Mouse (Mus musculus) erythroblast, embryonic 14.5 days (primary cell): Measurements from ENCODE around the gene Agap1. TPM values are rescaled to one million over a fixed set of nuclear protein-coding genes. Genes with fewer than 3 reads are reported as not detected.

ENCODE experiments used
- H3K27me3 ChIP-seq: 2 replicates; pipeline ENCODE4 v1.6.1; 2012; ENCODE audit warnings: inconsistent platforms; ENCODE audit not compliant: control insufficient read depth
- H3K36me3 ChIP-seq: 2 replicates; pipeline ENCODE4 v1.6.1; 2012; ENCODE audit warnings: mild to moderate bottlenecking, inconsistent platforms; ENCODE audit not compliant: control insufficient read depth
- H3K4me1 ChIP-seq: 2 replicates; pipeline ENCODE4 v1.6.1; 2012; ENCODE audit warnings: inconsistent platforms; ENCODE audit not compliant: control insufficient read depth
- H3K4me3 ChIP-seq: replicated peaks from 2 replicates; pipeline ENCODE3; 2012; ENCODE audit warnings: moderate library complexity, mild to moderate bottlenecking, inconsistent platforms
- H3K9me3 ChIP-seq: 2 replicates; pipeline ENCODE4 v1.6.1; 2012; ENCODE audit warnings: low read length, inconsistent platforms, mixed read lengths; ENCODE audit not compliant: control insufficient read depth
- GATA1 ChIP-seq: IDR thresholded peaks from 2 replicates; pipeline ENCODE4 v1.6.1; 2012; ENCODE audit warnings: low read length, inconsistent platforms, mixed read lengths
- TAL1 ChIP-seq: IDR thresholded peaks from 3 replicates; pipeline ENCODE4 v1.6.1; 2012; ENCODE audit warnings: low read length, inconsistent platforms, mixed read lengths
- polyA plus RNA-seq: library from polyadenylated mRNA; stranded (reverse); fragments of >175 nt; gene quantifications from 2 replicates; pipeline ENCODE4 v1.2.3, GENCODE M21; 2012

Agap1 gene
- polyA plus RNA-seq, 1 experiment, result 0.09 TPM

DNA sequence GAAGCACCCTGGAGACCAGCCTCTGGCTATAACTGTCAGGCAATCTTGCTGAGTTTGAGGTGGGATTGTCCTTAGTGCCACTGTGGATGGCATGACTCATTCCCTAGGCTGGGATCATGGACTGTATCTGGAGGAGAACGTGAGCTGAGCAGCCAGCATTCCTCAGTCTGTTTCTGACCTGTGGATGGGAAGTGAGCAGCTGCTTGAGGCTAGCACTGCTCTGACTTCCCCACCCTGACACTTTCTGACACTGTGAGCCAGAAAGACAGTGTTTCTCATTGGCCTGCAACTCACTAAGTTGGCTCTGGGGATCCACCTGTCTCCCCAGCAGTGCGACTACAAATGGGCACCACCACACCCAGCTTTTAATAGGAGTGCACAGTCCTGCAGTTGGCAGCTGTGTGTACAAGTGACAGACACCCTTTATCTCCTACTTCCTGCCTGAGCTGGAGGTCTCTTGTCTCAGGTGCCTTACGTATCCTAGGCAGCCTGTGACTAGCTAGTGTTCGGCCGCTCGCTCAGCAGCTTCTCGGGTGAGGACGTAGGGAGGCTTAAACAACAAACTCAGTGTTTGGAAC lies 55.2 kb downstream of the Agap1 start:
- no peaks in the 10 kb centered on the region for H3K36me3 ChIP-seq
- no peak overlapping the region for H3K4me3 ChIP-seq
- H3K27me3 ChIP-seq, result no peaks in the 10 kb centered on the region
- H3K4me1 ChIP-seq, result no peaks in the 10 kb centered on the region
- H3K9me3 ChIP-seq, result no peaks in the 10 kb centered on the region
- no peak for TF ChIP-seq TAL1
- TF ChIP-seq GATA1, result no peak

DNA sequence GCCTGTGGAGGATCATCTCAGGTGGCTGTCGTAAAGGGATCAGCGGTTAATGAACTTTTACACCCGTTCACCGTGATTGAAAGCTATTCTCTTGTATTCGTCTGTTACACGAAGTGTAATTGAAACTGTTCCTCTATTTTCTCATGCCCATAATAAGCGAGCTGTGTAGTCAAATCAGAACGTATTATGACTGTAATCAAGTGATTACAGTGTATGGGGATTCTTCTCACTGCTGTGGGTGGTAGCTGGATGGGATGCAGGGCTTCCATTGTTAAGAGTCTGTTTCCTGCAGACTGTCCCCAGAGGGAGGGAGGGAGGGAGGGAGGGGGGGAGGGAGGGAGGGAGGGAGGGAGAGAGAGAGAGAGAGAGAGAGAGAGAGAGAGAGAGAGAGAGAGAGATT lies 56.1 kb downstream of the Agap1 start:
- Histone ChIP-seq H3K36me3 (no peaks in the 10 kb centered on the region), H3K4me1 (no peaks in the 10 kb centered on the region), H3K4me3 (no peak overlapping the region), H3K27me3 (no peaks in the 10 kb centered on the region), H3K9me3 (no peaks in the 10 kb centered on the region)
- TF ChIP-seq GATA1 (no peak), TAL1 (no peak)

DNA sequence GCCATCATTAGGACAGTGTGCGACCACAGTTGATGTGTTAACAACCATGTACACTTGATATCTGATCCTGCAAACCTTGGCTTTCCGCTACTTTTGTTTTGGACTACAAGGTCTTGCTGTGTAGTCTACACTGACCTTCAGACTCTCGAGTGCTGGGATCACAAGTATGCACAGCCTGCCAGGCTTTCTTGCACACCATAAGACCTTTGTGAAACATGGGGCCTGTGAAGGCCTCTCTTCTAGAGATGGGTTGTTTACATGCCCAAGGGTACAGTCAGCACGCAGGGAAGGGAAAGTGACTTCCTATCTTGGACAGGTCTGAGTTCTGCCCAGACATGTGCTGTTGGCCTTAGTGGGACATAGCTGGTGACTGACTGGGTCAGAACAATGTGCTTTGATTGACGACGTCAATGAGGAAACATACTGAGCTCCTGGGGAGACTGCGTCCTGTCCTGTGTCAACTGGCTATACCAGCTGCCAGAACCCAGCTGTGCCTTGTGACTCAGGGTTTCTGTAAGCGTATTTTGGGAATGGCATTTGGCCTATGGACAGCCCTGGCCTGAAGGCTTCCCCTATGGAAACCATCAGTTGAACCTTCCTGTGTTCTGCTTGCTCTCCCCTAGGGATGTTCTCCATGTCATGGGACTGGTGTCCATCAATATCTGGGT lies 59.1 kb downstream of the Agap1 start:
- H3K9me3 ChIP-seq, result no peaks in the 10 kb centered on the region
- H3K4me3 ChIP-seq, result no peak overlapping the region
- H3K27me3 ChIP-seq, result no peaks in the 10 kb centered on the region
- H3K4me1 ChIP-seq, result no peaks in the 10 kb centered on the region
- TF ChIP-seq GATA1 (no peak), TAL1 (no peak)
- H3K36me3 ChIP-seq, result no peaks in the 10 kb centered on the region

DNA sequence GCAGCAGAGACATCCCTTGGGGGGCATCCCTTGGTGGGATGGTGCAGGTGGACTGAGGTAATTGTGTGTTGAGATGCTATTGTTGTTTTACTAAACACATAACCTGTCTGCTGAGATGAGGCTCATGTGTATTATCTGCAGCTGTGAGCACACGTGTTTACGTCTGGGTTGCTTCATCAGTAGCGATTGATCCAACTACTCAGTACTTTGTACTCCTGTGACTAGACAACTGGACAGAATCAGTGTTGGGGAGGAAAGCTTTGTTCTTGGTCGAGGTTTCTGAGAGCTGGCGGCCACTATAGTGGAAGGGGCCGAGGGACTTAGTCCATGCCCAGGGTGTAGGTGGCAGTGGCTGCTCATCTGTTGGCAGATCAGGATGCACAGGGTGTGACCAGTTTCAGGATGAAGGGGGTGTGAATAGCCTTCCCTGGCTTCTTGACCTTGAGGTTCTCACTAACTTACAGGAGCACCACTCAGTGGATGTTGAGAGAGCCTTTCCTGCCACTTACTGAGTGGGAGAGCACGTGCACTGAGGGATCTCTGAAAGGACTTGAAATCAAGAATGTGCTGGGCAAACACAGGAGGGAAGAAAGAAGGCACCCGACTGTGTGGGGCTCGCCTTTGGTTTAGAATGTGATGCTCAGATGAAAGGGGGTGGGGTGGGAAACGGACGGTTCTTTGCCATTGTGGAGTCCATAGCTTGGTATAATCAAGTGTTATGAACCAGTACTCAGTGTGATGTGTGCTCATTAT lies 61.4 kb downstream of the Agap1 start:
- Histone ChIP-seq H3K36me3 (no peaks in the 10 kb centered on the region), H3K4me1 (no peaks in the 10 kb centered on the region), H3K4me3 (no peak overlapping the region), H3K9me3 (no peaks in the 10 kb centered on the region), H3K27me3 (no peaks in the 10 kb centered on the region)
- TF ChIP-seq TAL1 (no peak), GATA1 (no peak)

DNA sequence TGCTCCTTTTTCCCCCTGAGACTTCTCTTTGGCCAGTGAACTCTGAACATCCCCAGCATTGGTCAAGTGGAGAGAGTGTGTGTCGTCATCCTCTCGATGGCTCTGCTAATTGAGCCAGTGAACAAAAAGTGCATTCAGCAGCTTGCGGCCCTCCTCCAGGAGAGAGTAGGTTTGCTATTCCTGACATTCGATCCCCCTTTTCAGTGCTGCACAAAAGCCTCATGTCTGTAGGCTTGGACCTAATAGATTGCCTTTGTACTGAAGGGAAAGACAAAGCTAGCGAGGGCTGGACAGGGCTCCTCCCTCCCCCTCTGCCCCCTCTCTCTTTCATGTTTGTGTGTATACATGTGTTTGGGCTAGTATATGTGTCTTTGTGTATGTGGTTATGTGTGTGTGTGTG lies 63.2 kb downstream of the Agap1 start:
- H3K4me3 ChIP-seq, result no peak overlapping the region
- H3K36me3 ChIP-seq, result no peaks in the 10 kb centered on the region
- no peaks in the 10 kb centered on the region for H3K4me1 ChIP-seq
- no peaks in the 10 kb centered on the region for H3K27me3 ChIP-seq
- no peaks in the 10 kb centered on the region for H3K9me3 ChIP-seq
- no peak for TF ChIP-seq GATA1
- TF ChIP-seq TAL1, result no peak

DNA sequence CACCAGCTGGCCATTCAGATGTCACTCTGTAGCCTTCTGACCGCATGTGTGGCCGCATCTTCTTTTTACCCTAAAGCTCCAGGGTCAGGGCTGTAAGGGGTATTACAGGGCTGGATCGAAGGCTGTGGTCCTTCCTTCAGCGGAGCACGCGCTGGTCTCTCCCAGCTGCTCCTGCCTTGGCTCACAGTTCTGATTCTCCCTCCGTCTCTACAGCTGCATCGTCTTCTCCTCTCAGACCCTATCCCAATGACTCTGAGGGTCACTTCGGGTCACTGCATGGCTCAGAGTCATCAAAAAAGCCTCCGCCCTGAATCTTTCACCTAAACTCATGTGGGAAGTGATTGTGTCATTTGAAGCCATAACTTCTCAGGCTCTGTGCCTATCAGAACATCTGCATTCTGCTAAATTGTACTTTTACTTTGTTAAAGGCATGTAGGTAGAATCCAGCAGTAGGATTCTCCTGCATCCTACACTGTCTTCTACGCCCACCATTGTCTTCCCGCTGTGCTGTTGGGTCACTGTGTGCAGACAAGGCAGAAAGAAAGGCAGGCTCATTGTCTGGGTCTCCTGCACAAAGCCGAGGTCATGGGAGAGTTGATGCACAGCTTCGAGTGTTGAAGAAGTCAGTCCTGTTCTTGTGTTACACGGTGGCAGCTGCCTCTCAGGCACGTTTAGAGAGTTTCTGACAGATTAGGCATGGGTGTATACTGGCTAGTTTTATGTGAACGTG lies 65.5 kb downstream of the Agap1 start:
- Histone ChIP-seq H3K4me1 (no peaks in the 10 kb centered on the region), H3K27me3 (no peaks in the 10 kb centered on the region), H3K9me3 (no peaks in the 10 kb centered on the region), H3K4me3 (no peak overlapping the region), H3K36me3 (no peaks in the 10 kb centered on the region)
- TF ChIP-seq TAL1, result no peak
- TF ChIP-seq GATA1, result no peak

DNA sequence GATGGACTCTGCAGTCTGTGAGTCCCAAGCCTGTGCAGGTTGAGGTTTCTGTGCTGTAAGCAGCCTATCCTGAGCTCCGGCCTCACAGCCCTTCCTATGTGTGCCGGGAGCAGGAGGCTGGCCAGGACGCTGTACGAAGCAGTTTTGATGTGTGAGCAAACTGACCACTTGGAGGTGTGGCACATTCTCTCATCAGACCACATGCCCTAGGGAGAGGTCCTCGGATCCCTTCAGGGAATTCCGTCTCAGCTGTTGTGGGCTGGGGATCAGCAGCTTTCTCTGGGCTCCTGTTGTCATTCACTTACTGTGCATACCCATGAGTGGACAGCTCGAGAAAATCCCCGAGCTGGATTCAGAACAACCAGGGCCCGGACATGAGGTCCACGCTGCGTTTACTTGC lies 66.8 kb downstream of the Agap1 start:
- H3K36me3 ChIP-seq, result no peaks in the 10 kb centered on the region
- H3K27me3 ChIP-seq, result no peaks in the 10 kb centered on the region
- H3K4me3 ChIP-seq, result no peak overlapping the region
- no peak for TF ChIP-seq GATA1
- no peaks in the 10 kb centered on the region for H3K9me3 ChIP-seq
- H3K4me1 ChIP-seq, result no peaks in the 10 kb centered on the region

DNA sequence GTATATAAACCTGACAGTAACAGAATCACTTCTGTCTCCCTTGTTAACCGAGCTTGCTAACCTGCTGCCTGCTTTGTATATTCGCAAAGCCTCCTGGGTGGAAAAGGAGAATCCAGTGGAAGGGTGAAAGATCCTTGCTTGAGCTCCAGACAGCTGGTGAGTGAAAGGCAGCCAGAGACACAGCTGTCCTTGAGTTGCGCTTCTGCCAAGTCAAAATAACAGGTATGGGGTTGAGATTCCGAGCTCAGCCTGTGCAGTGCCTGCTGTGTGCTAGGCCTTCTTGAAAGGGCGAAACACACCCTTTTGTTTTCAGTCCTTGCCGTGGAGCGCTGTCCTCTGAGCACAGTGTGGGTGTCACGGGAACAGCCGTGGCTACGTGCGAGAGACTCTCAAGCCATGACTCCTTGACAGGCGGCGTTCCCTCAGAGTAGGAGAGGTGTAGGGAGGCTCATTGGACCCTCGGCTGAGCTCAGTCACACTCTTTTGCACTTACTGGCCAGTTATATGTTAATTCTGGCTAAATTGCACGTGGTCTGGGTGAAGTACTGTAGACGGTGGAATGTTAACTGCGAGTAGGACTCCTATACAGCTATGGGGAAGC lies 67.4 kb downstream of the Agap1 start:
- Histone ChIP-seq H3K4me3 (no peak overlapping the region), H3K4me1 (no peaks in the 10 kb centered on the region), H3K27me3 (no peaks in the 10 kb centered on the region), H3K9me3 (no peaks in the 10 kb centered on the region), H3K36me3 (no peaks in the 10 kb centered on the region)
- TF ChIP-seq TAL1 (no peak), GATA1 (no peak)

DNA sequence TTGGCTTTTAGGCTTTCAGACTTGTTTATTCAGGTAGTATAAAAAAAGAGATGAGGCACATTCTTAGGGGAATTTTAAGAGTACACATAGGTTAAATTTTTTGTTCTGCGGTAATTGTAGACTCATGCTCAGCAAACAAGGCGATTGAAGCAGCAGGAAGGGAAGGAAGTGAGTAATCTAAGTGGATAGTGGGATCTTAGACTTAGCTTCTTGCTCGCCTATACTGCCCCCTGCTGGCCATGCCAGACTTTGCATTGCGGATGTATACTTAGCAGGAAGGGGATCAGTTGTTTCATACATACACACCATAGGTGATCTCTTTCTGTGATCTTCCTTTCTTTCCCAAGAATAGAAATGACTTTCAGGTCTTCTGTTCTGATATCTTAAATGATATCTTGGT lies 69.8 kb downstream of the Agap1 start:
- H3K36me3 ChIP-seq, result no peaks in the 10 kb centered on the region
- TF ChIP-seq TAL1 (no peak), GATA1 (no peak)
- H3K4me1 ChIP-seq, result no peaks in the 10 kb centered on the region
- no peaks in the 10 kb centered on the region for H3K9me3 ChIP-seq
- no peaks in the 10 kb centered on the region for H3K27me3 ChIP-seq
- H3K4me3 ChIP-seq, result no peak overlapping the region
